Mouse (Mus musculus): Measurements from ENCODE around the gene Gm11037.

Gene Gm11037

DNA sequence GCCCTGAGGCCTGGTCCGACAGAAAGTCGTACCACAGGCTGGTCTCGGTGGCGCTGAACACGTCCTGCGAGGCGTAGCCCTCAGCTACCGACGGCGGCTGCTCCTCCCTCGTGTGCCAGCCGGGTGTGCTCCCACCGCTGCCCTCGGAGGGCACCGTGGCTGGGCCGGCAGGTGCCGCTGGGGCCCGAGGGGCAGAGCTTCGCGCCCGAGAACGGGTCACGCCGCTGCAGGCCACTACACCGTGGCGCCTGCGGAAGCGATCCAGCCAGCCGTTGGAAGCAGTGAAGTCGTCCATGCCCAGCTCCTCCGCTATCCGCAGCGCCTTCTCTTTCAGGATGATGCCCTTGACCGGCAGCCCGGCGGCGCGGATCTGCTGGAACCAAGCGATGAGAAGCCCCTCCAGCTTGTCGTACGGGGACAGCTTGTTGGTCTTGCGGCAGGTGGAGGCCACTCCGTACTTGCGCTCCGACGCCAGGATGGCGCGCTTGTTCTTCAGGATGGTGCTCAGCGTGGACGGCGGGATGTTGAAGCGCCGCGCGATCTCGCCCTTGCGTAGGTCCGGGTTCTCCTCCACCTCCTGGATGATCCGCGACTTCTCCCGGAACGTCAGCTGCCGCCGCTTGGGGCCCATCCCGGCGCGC, 46.1 kb downstream of the Gm11037 start:
- DNase-seq (ENCODE audit: low read depth, low spot score) = peak; percentile 57

- DNase-seq (ENCODE audit: low read depth, low spot score) = peak; percentile 47
Observed at GRCm38 (mm10) chr2:131179990-131180587, 46.8 kb downstream of the Gm11037 start, which contains the start of gene Cenpb. Gene Cenpb (minus strand): TSS chr2:131180067.
